Mouse (Mus musculus): ENCODE measurements around the gene Hist3h2ba. TPM values are rescaled to one million over a fixed set of nuclear protein-coding genes. Genes with fewer than 3 reads are reported as not detected.

The Hist3h2ba gene
- polyA plus RNA-seq, 1 experiment from 2014 or later: 114 TPM

DNA sequence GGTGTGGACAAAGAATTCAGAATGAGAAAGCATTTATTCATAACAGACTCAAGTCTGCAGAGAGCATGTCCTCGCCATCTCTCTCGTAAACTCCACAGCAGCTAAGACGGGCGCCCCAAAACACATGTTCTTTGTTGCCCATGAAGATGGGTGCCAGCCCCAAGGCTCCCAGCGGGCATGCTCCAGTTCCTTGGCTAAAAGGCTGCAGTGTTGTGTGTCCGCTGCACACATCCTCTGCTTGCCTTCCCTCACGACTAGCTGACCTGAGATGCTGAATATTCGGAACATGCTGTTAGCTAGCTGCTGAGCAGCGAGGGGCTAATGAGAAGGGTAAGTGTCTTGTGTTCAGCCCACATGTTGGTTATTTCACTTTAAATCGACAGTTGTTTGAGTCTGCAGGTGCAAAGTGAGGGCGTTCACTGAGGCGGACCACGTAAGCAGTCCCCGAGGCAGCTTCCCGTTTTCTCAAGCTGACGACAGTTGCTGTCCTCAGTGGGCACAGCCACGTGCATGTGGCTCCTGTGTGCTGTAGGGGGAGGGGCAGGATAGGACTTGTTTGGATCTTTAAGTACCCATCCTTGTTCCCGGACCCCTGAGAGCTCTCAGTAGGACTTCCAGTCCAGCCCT is 33.9 kb downstream of the Hist3h2ba start:
- no peak overlapping the region for H3K4me2 ChIP-seq (replicated peaks; ENCODE audit: low read depth, low read length)
- H3K9me3 ChIP-seq (ENCODE audit: control insufficient read depth, low read length): no peaks in the 10 kb centered on the region
- no peaks in the 10 kb centered on the region for H3K27me3 ChIP-seq (ENCODE audit: control insufficient read depth, insufficient read depth, low read length)
- H3K4me3 ChIP-seq (ENCODE audit: low read depth, low read length): no peak overlapping the region
- WGBS: 89% methylated on average over 18 of the region's 18 CpGs
- H3K4me1 ChIP-seq (replicated peaks; ENCODE audit: control insufficient read depth, insufficient read depth, low read length): peaks cover 10% of the 10 kb centered on the region
- H3K36me3 ChIP-seq (ENCODE audit: control insufficient read depth, insufficient read depth, low read length): no peaks in the 10 kb centered on the region
- DNase-seq (ENCODE audit: low spot score) (no peak), ATAC-seq (ENCODE audit: low FRiP score) (no peak)
- H3K9ac ChIP-seq (ENCODE audit: low read depth, low read length): no peak overlapping the region
- no peak overlapping the region for H3K27ac ChIP-seq (ENCODE audit: low read depth, low read length)

- H3K9me3 ChIP-seq (ENCODE audit: control insufficient read depth, low read length): no peaks in the 10 kb centered on the region
- no peak for ATAC-seq (ENCODE audit: low FRiP score)
- 89% methylated on average over 6 of the region's 6 CpGs for WGBS
- no peaks in the 10 kb centered on the region for H3K27me3 ChIP-seq (ENCODE audit: control insufficient read depth, insufficient read depth, low read length)
- no peak overlapping the region for H3K4me3 ChIP-seq (ENCODE audit: low read depth, low read length)
- H3K36me3 ChIP-seq (ENCODE audit: control insufficient read depth, insufficient read depth, low read length): no peaks in the 10 kb centered on the region
- DNase-seq (ENCODE audit: low spot score): no peak
- peaks cover 10% of the 10 kb centered on the region for H3K4me1 ChIP-seq (replicated peaks; ENCODE audit: control insufficient read depth, insufficient read depth, low read length)
- H3K4me2 ChIP-seq (replicated peaks; ENCODE audit: low read depth, low read length): no peak overlapping the region
- no peak overlapping the region for H3K9ac ChIP-seq (ENCODE audit: low read depth, low read length)
- H3K27ac ChIP-seq (ENCODE audit: low read depth, low read length): no peak overlapping the region
These were observed 35.1 kb downstream of the Hist3h2ba start for GRCm38 (mm10) chr11:58983691-58984341.

DNA sequence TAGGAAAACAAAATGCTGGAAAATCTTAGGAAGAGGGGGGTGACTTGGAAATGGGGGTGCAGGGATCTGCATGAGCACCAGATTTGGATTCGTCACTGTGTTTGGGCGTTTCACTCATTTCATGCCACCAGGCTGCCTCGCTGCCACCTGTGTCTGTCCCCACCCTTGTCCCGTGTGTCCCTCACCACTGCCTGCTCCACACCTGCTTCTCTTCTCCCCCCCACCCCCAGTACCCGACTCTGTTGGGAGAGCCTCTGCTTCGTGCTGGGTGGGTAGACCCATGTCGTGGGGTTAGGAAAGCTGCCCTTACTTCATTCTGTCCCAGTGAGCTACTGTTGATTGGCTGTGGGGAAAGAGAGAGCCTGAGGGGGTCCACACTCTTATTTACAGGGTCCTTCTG is 35.9 kb downstream of the Hist3h2ba start:
- 92% methylated on average over 7 of the region's 7 CpGs for WGBS
- peaks cover 2% of the 10 kb centered on the region for H3K4me1 ChIP-seq (replicated peaks; ENCODE audit: control insufficient read depth, insufficient read depth, low read length)
- no peak overlapping the region for H3K9ac ChIP-seq (ENCODE audit: low read depth, low read length)
- no peak overlapping the region for H3K4me3 ChIP-seq (ENCODE audit: low read depth, low read length)
- DNase-seq (ENCODE audit: low spot score): no peak
- no peaks in the 10 kb centered on the region for H3K27me3 ChIP-seq (ENCODE audit: control insufficient read depth, insufficient read depth, low read length)
- no peaks in the 10 kb centered on the region for H3K36me3 ChIP-seq (ENCODE audit: control insufficient read depth, insufficient read depth, low read length)
- H3K9me3 ChIP-seq (ENCODE audit: control insufficient read depth, low read length): no peaks in the 10 kb centered on the region
- no peak overlapping the region for H3K27ac ChIP-seq (ENCODE audit: low read depth, low read length)
- no peak for ATAC-seq (ENCODE audit: low FRiP score)
- H3K4me2 ChIP-seq (replicated peaks; ENCODE audit: low read depth, low read length): no peak overlapping the region

DNA sequence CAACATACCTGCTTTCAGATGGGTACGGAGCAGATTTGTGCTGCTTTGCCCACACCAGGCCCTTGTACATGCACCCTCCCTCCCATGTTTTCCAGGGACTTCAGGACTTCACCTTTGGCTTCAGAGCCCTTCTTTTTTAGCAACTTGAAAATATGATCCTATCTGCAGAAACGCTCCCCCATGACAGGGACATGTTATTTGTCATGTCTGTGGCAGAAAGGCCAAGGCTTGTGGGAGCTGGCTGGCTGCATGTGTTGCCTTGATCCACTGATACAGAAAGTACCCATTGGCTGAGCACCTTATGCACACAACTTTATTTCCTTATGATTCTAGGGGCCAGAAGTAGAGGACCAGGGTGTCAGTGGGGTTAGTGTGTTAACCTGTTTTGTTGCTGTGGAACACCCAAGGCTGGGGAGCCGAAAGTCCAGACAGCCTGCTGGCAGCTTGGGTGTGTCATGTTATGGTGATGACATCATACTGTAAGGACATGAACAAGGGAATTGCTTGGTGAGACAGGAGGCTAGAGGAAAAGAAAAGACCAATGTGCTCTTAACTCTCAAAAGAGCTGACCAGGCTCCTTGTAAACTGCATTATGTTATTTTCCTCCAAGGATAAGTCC is 36.7 kb downstream of the Hist3h2ba start:
- ATAC-seq (ENCODE audit: low FRiP score) (no peak), DNase-seq (ENCODE audit: low spot score) (no peak)
- Histone ChIP-seq H3K36me3 (ENCODE audit: control insufficient read depth, insufficient read depth, low read length) (0 out of 2 replicates have a peak, but pooled peaks cover 2% of the 10 kb centered on the region), H3K9ac (ENCODE audit: low read depth, low read length) (no peak overlapping the region), H3K4me2 (replicated peaks; ENCODE audit: low read depth, low read length) (no peak overlapping the region), H3K9me3 (ENCODE audit: control insufficient read depth, low read length) (no peaks in the 10 kb centered on the region), H3K27ac (ENCODE audit: low read depth, low read length) (no peak overlapping the region), H3K4me1 (replicated peaks; ENCODE audit: control insufficient read depth, insufficient read depth, low read length) (no peaks in the 10 kb centered on the region), H3K27me3 (ENCODE audit: control insufficient read depth, insufficient read depth, low read length) (no peaks in the 10 kb centered on the region), H3K4me3 (ENCODE audit: low read depth, low read length) (no peak overlapping the region)
- 87% methylated on average over 3 of the region's 3 CpGs for WGBS

GRCm38 (mm10) chr11:58989166-58989565 is 40.4 kb downstream of the Hist3h2ba start:
- Histone ChIP-seq H3K9me3 (ENCODE audit: control insufficient read depth, low read length) (no peaks in the 10 kb centered on the region), H3K4me1 (replicated peaks; ENCODE audit: control insufficient read depth, insufficient read depth, low read length) (no peaks in the 10 kb centered on the region), H3K27me3 (ENCODE audit: control insufficient read depth, insufficient read depth, low read length) (peaks cover 2% of the 10 kb centered on the region; the same call in 1 of the 2 replicates), H3K4me3 (ENCODE audit: low read depth, low read length) (no peak overlapping the region), H3K4me2 (replicated peaks; ENCODE audit: low read depth, low read length) (no peak overlapping the region), H3K9ac (ENCODE audit: low read depth, low read length) (no peak overlapping the region), H3K36me3 (ENCODE audit: control insufficient read depth, insufficient read depth, low read length) (0 out of 2 replicates have a peak, but pooled peaks cover 2% of the 10 kb centered on the region), H3K27ac (ENCODE audit: low read depth, low read length) (no peak overlapping the region)
- DNase-seq (ENCODE audit: low spot score): no peak
- 96% methylated on average over 4 of the region's 4 CpGs for WGBS
- ATAC-seq (ENCODE audit: low FRiP score): no peak

- 90% methylated on average over 17 of the region's 17 CpGs for WGBS
These were observed 41.4 kb downstream of the Hist3h2ba start for GRCm38 (mm10) chr11:58990141-58990540.

GRCm38 (mm10) chr11:58990794-58991193 is 42.1 kb downstream of the Hist3h2ba start:
- ATAC-seq (ENCODE audit: low FRiP score): no peak
- no peak for DNase-seq (ENCODE audit: low spot score)
- H3K9ac ChIP-seq (ENCODE audit: low read depth, low read length): no peak overlapping the region
- H3K36me3 ChIP-seq (ENCODE audit: control insufficient read depth, insufficient read depth, low read length): 0 out of 2 replicates have a peak, but pooled peaks cover 2% of the 10 kb centered on the region
- 89% methylated on average over 9 of the region's 9 CpGs for WGBS
- H3K4me3 ChIP-seq (ENCODE audit: low read depth, low read length): no peak overlapping the region
- H3K4me2 ChIP-seq (replicated peaks; ENCODE audit: low read depth, low read length): no peak overlapping the region
- H3K4me1 ChIP-seq (replicated peaks; ENCODE audit: control insufficient read depth, insufficient read depth, low read length): no peaks in the 10 kb centered on the region
- H3K9me3 ChIP-seq (ENCODE audit: control insufficient read depth, low read length): no peaks in the 10 kb centered on the region
- H3K27me3 ChIP-seq (ENCODE audit: control insufficient read depth, insufficient read depth, low read length): peaks cover 8% of the 10 kb centered on the region; the same call in 1 of the 2 replicates
- H3K27ac ChIP-seq (ENCODE audit: low read depth, low read length): no peak overlapping the region

More at GRCm38 (mm10) chr11:58990141-58990540, 41.4 kb downstream of the Hist3h2ba start:
- DNase-seq (ENCODE audit: low spot score): no peak
- no peak for ATAC-seq (ENCODE audit: low FRiP score)
- no peaks in the 10 kb centered on the region for H3K9me3 ChIP-seq (ENCODE audit: control insufficient read depth, low read length)
- peaks cover 8% of the 10 kb centered on the region; the same call in 1 of the 2 replicates for H3K27me3 ChIP-seq (ENCODE audit: control insufficient read depth, insufficient read depth, low read length)
- no peaks in the 10 kb centered on the region for H3K4me1 ChIP-seq (replicated peaks; ENCODE audit: control insufficient read depth, insufficient read depth, low read length)
- H3K4me3 ChIP-seq (ENCODE audit: low read depth, low read length): no peak overlapping the region
- H3K9ac ChIP-seq (ENCODE audit: low read depth, low read length): no peak overlapping the region
- no peak overlapping the region for H3K4me2 ChIP-seq (replicated peaks; ENCODE audit: low read depth, low read length)
- 0 out of 2 replicates have a peak, but pooled peaks cover 2% of the 10 kb centered on the region for H3K36me3 ChIP-seq (ENCODE audit: control insufficient read depth, insufficient read depth, low read length)
- H3K27ac ChIP-seq (ENCODE audit: low read depth, low read length): no peak overlapping the region

DNA sequence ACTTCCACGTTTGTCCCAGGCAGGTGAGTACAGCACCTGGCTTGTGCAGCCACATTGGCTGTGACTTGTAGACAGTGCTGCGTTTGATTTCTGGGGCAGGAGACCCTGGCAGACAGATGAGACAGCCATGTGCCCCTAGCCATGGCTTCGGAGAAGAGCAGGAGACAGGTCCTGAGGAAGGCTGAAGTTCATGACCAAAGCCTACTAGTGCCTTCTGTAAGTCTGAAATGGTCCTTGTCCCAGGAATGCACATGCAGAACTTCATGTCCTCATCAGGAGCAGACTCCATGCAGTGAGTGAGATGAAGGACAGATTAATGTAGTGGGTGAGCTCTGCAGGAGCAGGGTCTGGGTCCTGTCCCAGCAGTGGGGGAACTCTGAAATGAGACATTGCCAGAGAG is 43.2 kb downstream of the Hist3h2ba start:
- ATAC-seq (ENCODE audit: low FRiP score) (no peak), DNase-seq (ENCODE audit: low spot score) (no peak)
- Histone ChIP-seq H3K4me2 (replicated peaks; ENCODE audit: low read depth, low read length) (no peak overlapping the region), H3K36me3 (ENCODE audit: control insufficient read depth, insufficient read depth, low read length) (0 out of 2 replicates have a peak, but pooled peaks cover 2% of the 10 kb centered on the region), H3K9ac (ENCODE audit: low read depth, low read length) (no peak overlapping the region), H3K27ac (ENCODE audit: low read depth, low read length) (no peak overlapping the region), H3K9me3 (ENCODE audit: control insufficient read depth, low read length) (no peaks in the 10 kb centered on the region), H3K27me3 (ENCODE audit: control insufficient read depth, insufficient read depth, low read length) (peaks cover 8% of the 10 kb centered on the region; the same call in 1 of the 2 replicates), H3K4me1 (replicated peaks; ENCODE audit: control insufficient read depth, insufficient read depth, low read length) (no peaks in the 10 kb centered on the region), H3K4me3 (ENCODE audit: low read depth, low read length) (no peak overlapping the region)
- WGBS: 87% methylated on average over 3 of the region's 3 CpGs
